12 mouse cellular contexts compared by ENCODE assay signal in the genomic region with DNA sequence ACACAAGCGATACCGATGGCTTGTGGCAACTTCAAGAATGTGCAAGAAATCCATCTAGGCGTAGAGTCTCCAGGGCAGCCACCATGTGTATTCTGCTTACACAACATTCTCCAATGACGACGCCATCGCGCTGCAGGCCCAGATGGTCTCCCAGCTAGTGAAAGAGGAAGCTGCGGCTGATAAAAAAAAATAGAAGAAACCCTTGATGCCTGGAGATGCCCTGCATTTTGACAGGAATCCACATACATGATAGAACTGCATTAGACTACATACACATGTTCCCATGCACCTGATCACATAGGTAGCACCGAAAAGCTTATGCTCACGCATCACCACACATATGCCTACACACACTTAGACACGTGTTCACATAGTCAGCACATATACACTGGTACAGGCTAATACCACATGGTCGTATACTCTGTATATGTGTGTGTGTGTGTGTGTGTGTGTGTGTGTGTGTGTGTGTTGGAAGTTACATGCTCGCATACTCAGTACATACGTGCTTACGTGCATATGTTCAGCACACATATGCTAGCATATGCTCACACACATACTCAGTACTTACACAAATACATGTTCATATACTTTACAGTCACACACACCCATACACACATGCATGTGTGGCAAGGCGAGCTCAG. TPM values are rescaled to one million over a fixed set of nuclear protein-coding genes. Genes with fewer than 3 reads are reported as not detected.
A peak's percentile ranks its signal among the peaks of the same experiment; 100 is the strongest.
DNase-seq lines count a peak whose midpoint lies in the region; ATAC-seq lines count a peak whose summit lies in the region.
"Had no signal": no experiment of that assay in that cellular context is flagged by ENCODE, and none has a peak within 500 bp of the region (broad histone marks: within the 10 kb centered on the region; RNA-seq: fewer than 3 reads in every experiment).

No protein-coding gene starts in this region.

- 0 out of 2 replicates have a peak, but pooled peaks have one; percentile 41 for ATAC-seq in limb, embryonic 13.5 days (ENCODE audit: low FRiP score, low read depth)
- peak; percentile 3 for ATAC-seq in activated CD4-positive, CD25-positive, alpha-beta regulatory T cell, adult 4 months
- peak; percentile 2 for ATAC-seq in inflammation-experienced regulatory T-cells, adult 6 months
- ATAC-seq in forebrain, embryonic 11.5 days (replicated peaks; ENCODE audit: low FRiP score) = no peak
- ATAC-seq: forebrain, postnatal 0 days had no signal

- no peak overlapping the region for H3K4me3 ChIP-seq in limb, embryonic 13.5 days
- H3K4me3 ChIP-seq in limb, embryonic 10.5 days = no peak overlapping the region
- no peak overlapping the region for H3K4me3 ChIP-seq in forebrain, embryonic 11.5 days (ENCODE audit: low read depth, low read length)
- H3K4me3 ChIP-seq: intestine, embryonic 15.5 days; limb, embryonic 15.5 days; neural tube, embryonic 13.5 days had no signal

- intact Hi-C loops in left cerebral cortex, postnatal 10 days (cut with DNase I) = no loop called here

- H3K9me3 ChIP-seq in limb, embryonic 13.5 days = no peaks in the 10 kb centered on the region
- no peaks in the 10 kb centered on the region for H3K9me3 ChIP-seq in limb, embryonic 10.5 days (replicated peaks)
- H3K9me3 ChIP-seq in forebrain, embryonic 11.5 days (ENCODE audit: control insufficient read depth, low read length) = peaks cover 5% of the 10 kb centered on the region; the same call in 1 of the 2 replicates
- H3K9me3 ChIP-seq: intestine, embryonic 15.5 days; limb, embryonic 15.5 days; neural tube, embryonic 13.5 days had no signal

- no peak overlapping the region for H3K9ac ChIP-seq in limb, embryonic 13.5 days
- no peak overlapping the region for H3K9ac ChIP-seq in forebrain, embryonic 11.5 days (ENCODE audit: low read length)
- H3K9ac ChIP-seq: forebrain, postnatal 0 days; intestine, embryonic 15.5 days; limb, embryonic 15.5 days; neural tube, embryonic 13.5 days had no signal

- H3K36me3 ChIP-seq in limb, embryonic 13.5 days = no peaks in the 10 kb centered on the region
- no peaks in the 10 kb centered on the region for H3K36me3 ChIP-seq in limb, embryonic 10.5 days
- no peaks in the 10 kb centered on the region for H3K36me3 ChIP-seq in forebrain, embryonic 11.5 days (ENCODE audit: control insufficient read depth, insufficient read depth, low read length)
- H3K36me3 ChIP-seq: intestine, embryonic 15.5 days; limb, embryonic 15.5 days; neural tube, embryonic 13.5 days had no signal

- no peak overlapping the region for H3K4me2 ChIP-seq in limb, embryonic 13.5 days (replicated peaks)
- H3K4me2 ChIP-seq in forebrain, embryonic 11.5 days (ENCODE audit: low read depth, low read length, severe bottlenecking) = no peak overlapping the region
- H3K4me2 ChIP-seq: intestine, embryonic 15.5 days; limb, embryonic 15.5 days; neural tube, embryonic 13.5 days had no signal

- no peak overlapping the region for H3K27ac ChIP-seq in limb, embryonic 13.5 days
- H3K27ac ChIP-seq in limb, embryonic 10.5 days = no peak overlapping the region
- no peak overlapping the region for H3K27ac ChIP-seq in forebrain, embryonic 11.5 days (ENCODE audit: low read depth, low read length)
- H3K27ac ChIP-seq: intestine, embryonic 15.5 days; limb, embryonic 15.5 days; neural tube, embryonic 13.5 days had no signal

- H3K27me3 ChIP-seq in limb, embryonic 13.5 days = 0 out of 2 replicates have a peak, but pooled peaks cover 11% of the 10 kb centered on the region
- H3K27me3 ChIP-seq in limb, embryonic 10.5 days (ENCODE audit: low read depth, poor library complexity, severe bottlenecking) = peaks cover 2% of the 10 kb centered on the region; the same call in 1 of the 2 replicates
- H3K27me3 ChIP-seq in forebrain, embryonic 11.5 days (ENCODE audit: control insufficient read depth, insufficient read depth, low read length) = no peaks in the 10 kb centered on the region
- H3K27me3 ChIP-seq: intestine, embryonic 15.5 days; limb, embryonic 15.5 days; neural tube, embryonic 13.5 days had no signal

- H3K4me1 ChIP-seq in limb, embryonic 13.5 days = peaks cover 25% of the 10 kb centered on the region
- H3K4me1 ChIP-seq in limb, embryonic 10.5 days = peaks cover 30% of the 10 kb centered on the region
- H3K4me1 ChIP-seq in forebrain, embryonic 11.5 days (replicated peaks; ENCODE audit: control insufficient read depth, insufficient read depth, low read length) = 0 out of 2 replicates have a peak, but pooled peaks cover 2% of the 10 kb centered on the region

- no peak for DNase-seq in limb, embryonic 10.5 days (ENCODE audit: low spot score)
- peak; percentile 39 to 57 for DNase-seq in thymus, adult 18-20 months
- DNase-seq in yolk sac, embryonic 10.5 days (ENCODE audit: low spot score) = no peak
- no peak for DNase-seq in left cerebral cortex, postnatal 10 days (ENCODE audit: extremely low spot score in 1 of 2, low spot score in 2 of 2)
- no peak for DNase-seq in forebrain, embryonic 11.5 days (ENCODE audit: low spot score)
- DNase-seq: forebrain, postnatal 0 days had no signal

- whole genome bisulfite sequencing in limb, embryonic 13.5 days = 89% methylated on average over 16 of the region's 16 CpGs
- WGBS in limb, embryonic 10.5 days = 95% methylated on average over 16 of the region's 16 CpGs
- 93% methylated on average over 16 of the region's 16 CpGs for WGBS in forebrain, embryonic 11.5 days

RNA-seq across cellular contexts. Expression of a gene that starts 8.4 kb away (rescaled TPM):
- polyA plus RNA-seq in limb, embryonic 13.5 days (2015; fragmentation: Nextera tagmentation; extraction: Ambion mirVana) = 20.5 and 25.3 TPM in 2 replicates
- 17.0 and 18.1 TPM in 2 replicates for polyA plus RNA-seq in limb, embryonic 10.5 days (2016; fragmentation: Nextera tagmentation; extraction: Ambion mirVana)
- 100 to 1,000 TPM in 1 of 2 experiments, 10 to 100 TPM in 1; 89.4 to 115 TPM for polyA plus RNA-seq in activated CD4-positive, CD25-positive, alpha-beta regulatory T cell, adult 4 months (2017; shearing (Covaris generic))
- polyA plus RNA-seq in inflammation-experienced regulatory T-cells, adult 6 months (2017; shearing (Covaris generic)) = 100 to 1,000 TPM in 1 of 3 experiments, 10 to 100 TPM in 2; 96.4 to 121 (median 96.5) TPM
- 10 to 100 TPM; 55.6 to 56.9 TPM for total RNA-seq in left cerebral cortex, postnatal 10 days (2021)
- 28.0 and 28.6 TPM in 2 replicates for polyA plus RNA-seq in forebrain, embryonic 11.5 days (2014; fragmentation: Nextera tagmentation; extraction: Ambion mirVana)

RNA-seq across cellular contexts. Expression of a gene that starts 19.9 kb away (rescaled TPM):
- not detected in 2 replicates for polyA plus RNA-seq in limb, embryonic 13.5 days (2015; fragmentation: Nextera tagmentation; extraction: Ambion mirVana)
- not detected in 2 replicates for polyA plus RNA-seq in limb, embryonic 10.5 days (2016; fragmentation: Nextera tagmentation; extraction: Ambion mirVana)
- polyA plus RNA-seq in activated CD4-positive, CD25-positive, alpha-beta regulatory T cell, adult 4 months (2017; shearing (Covaris generic)) = not detected
- not detected for polyA plus RNA-seq in inflammation-experienced regulatory T-cells, adult 6 months (2017; shearing (Covaris generic))
- 1 to 10 TPM in 1 of 2 experiments, under 1 TPM in 1; 0.75 to 1.5 TPM for total RNA-seq in left cerebral cortex, postnatal 10 days (2021)
- 0.96 and 1.3 TPM in 2 replicates for polyA plus RNA-seq in forebrain, embryonic 11.5 days (2014; fragmentation: Nextera tagmentation; extraction: Ambion mirVana)
- polyA plus RNA-seq: limb, embryonic 15.5 days had no signal

Comparison
In these comparisons a context has a peak if more than half of its experiments do, and no peak if none do; other contexts are left out.
1. DNase-seq: peak in thymus, adult 18-20 months (2 of 2); none in limb, embryonic 10.5 days (single experiment), yolk sac, embryonic 10.5 days (single experiment), left cerebral cortex, postnatal 10 days (0 of 2) and forebrain, embryonic 11.5 days (single experiment).